Mouse (Mus musculus) embryo, embryonic 11.5 days (tissue): ENCODE results near the gene Hivep2.

ENCODE experiments used
- DNase-seq: peaks from one replicate; pipeline ENCODE4 v3.0.0-alpha.2; 2012; ENCODE audit warnings: low read depth, low spot score

Gene Hivep2

GRCm38 (mm10) chr10:13973563-13974179 lies 7.8 kb downstream of the Hivep2 start:
- no peak for DNase-seq

GRCm38 (mm10) chr10:13974472-13974871 lies 8.6 kb downstream of the Hivep2 start:
- no peak for DNase-seq

GRCm38 (mm10) chr10:13975861-13976260 lies 10.0 kb downstream of the Hivep2 start:
- DNase-seq, result no peak

- DNase-seq, result no peak
These were observed 10.4 kb downstream of the Hivep2 start for GRCm38 (mm10) chr10:13976267-13976666.

GRCm38 (mm10) chr10:13982271-13982670 lies 16.4 kb downstream of the Hivep2 start:
- no peak for DNase-seq

GRCm38 (mm10) chr10:13982769-13983381 lies 17.0 kb downstream of the Hivep2 start:
- DNase-seq, result peak; percentile 24

- DNase-seq, result peak; percentile 5
These were observed 17.8 kb downstream of the Hivep2 start for GRCm38 (mm10) chr10:13983631-13984030.

GRCm38 (mm10) chr10:13984233-13984632 lies 18.4 kb downstream of the Hivep2 start:
- DNase-seq, result no peak

GRCm38 (mm10) chr10:13986539-13986938 lies 20.7 kb downstream of the Hivep2 start:
- no peak for DNase-seq

- DNase-seq, result no peak
These were observed 21.5 kb downstream of the Hivep2 start for GRCm38 (mm10) chr10:13987336-13987735.

GRCm38 (mm10) chr10:13988280-13988679 lies 22.4 kb downstream of the Hivep2 start:
- DNase-seq, result no peak

- no peak for DNase-seq
These were observed 22.9 kb downstream of the Hivep2 start for GRCm38 (mm10) chr10:13988757-13989156.

- DNase-seq, result no peak
These were observed 25.0 kb downstream of the Hivep2 start for GRCm38 (mm10) chr10:13990842-13991241.

GRCm38 (mm10) chr10:13993411-13993810 lies 27.5 kb downstream of the Hivep2 start:
- DNase-seq, result no peak

GRCm38 (mm10) chr10:13997336-13997735 lies 31.5 kb downstream of the Hivep2 start:
- no peak for DNase-seq

GRCm38 (mm10) chr10:14004769-14005517 lies 39.1 kb downstream of the Hivep2 start:
- no peak for DNase-seq

- DNase-seq, result no peak
These were observed 43.8 kb downstream of the Hivep2 start for GRCm38 (mm10) chr10:14009721-14010120.

GRCm38 (mm10) chr10:14016287-14016970 lies 50.6 kb downstream of the Hivep2 start:
- DNase-seq, result no peak

- DNase-seq, result no peak
These were observed 51.5 kb downstream of the Hivep2 start for GRCm38 (mm10) chr10:14017338-14017737.

- peak; percentile 30 for DNase-seq
These were observed 52.0 kb downstream of the Hivep2 start for GRCm38 (mm10) chr10:14017822-14018364.

- DNase-seq, result no peak
These were observed 52.8 kb downstream of the Hivep2 start for GRCm38 (mm10) chr10:14018672-14019071.

- no peak for DNase-seq
These were observed 53.3 kb downstream of the Hivep2 start for GRCm38 (mm10) chr10:14019198-14019597.
